Mouse (Mus musculus) C2C12 (cell line): ENCODE measurements at regions not wholly inside any gene's neighbourhood (a gene's known extent, or its start where the extent isn't known, plus 50 kb on each side); places are given as distances from the start of the nearest gene placed in this dataset.

ENCODE experiments used
- CEBPB ChIP-seq: IDR thresholded peaks from one replicate; pipeline ENCODE4 v1.6.1; 2011; ENCODE audit warnings: low read depth, mild to moderate bottlenecking, control low read depth, moderate library complexity
- CTCF ChIP-seq: IDR thresholded peaks from one replicate; pipeline ENCODE4 v1.5.1; 2011; ENCODE audit not compliant: control insufficient read depth, insufficient read depth, insufficient read length
- FOSL1 ChIP-seq: IDR thresholded peaks from one replicate; pipeline ENCODE4 v1.8.0; 2011; ENCODE audit warnings: mild to moderate bottlenecking, low read length; ENCODE audit not compliant: poor library complexity, insufficient read depth, severe bottlenecking
- MAX ChIP-seq: IDR thresholded peaks from one replicate; pipeline ENCODE4 v1.6.1; 2011; ENCODE audit warnings: mild to moderate bottlenecking, control low read depth
- MYOD1 ChIP-seq: IDR thresholded peaks from one replicate; pipeline ENCODE4 v1.6.1; 2011; ENCODE audit warnings: low read depth; ENCODE audit not compliant: control insufficient read depth, insufficient read length
- USF1 ChIP-seq: IDR thresholded peaks from one replicate; pipeline ENCODE4 v1.6.1; 2011; ENCODE audit warnings: low read depth, mild to moderate bottlenecking, control low read depth, moderate library complexity

- TF ChIP-seq CTCF: no peak
- no peak for TF ChIP-seq CEBPB
- no peak for TF ChIP-seq MAX
- no peak for TF ChIP-seq USF1
- no peak for TF ChIP-seq MYOD1
- no peak for TF ChIP-seq FOSL1
These were observed 422.6 kb downstream of the Cbln4 start for GRCm38 (mm10) chr2:171620668-171621067.
